Mouse (Mus musculus) intestine, embryonic 15.5 days (tissue): ENCODE data around the gene Cort. TPM values are rescaled to one million over a fixed set of nuclear protein-coding genes. Genes with fewer than 3 reads are reported as not detected.
"Not testable (repeated sequence)": the region's sequence is repeated elsewhere in the genome, so short reads cannot be mapped to it uniquely, and the experiment has no call there.

Experiments used
- ATAC-seq: fragments of 200-750 bp; cut with Nextera tagmentation; 2 replicates; pipeline ENCODE4 v1.8.0; 2017; ENCODE audit warnings: moderate TSS enrichment, moderate library complexity
- H3K27ac ChIP-seq: fragments of 300-500 bp; sonication (generic); 2 replicates; pipeline ENCODE4 v1.5.1; 2015; ENCODE audit warnings: mild to moderate bottlenecking, inconsistent platforms
- H3K27me3 ChIP-seq: fragments of 300-500 bp; sonication (generic); replicated peaks from 2 replicates; pipeline ENCODE4 v1.6.1; 2015; ENCODE audit warnings: inconsistent platforms
- H3K36me3 ChIP-seq: fragments of 300-500 bp; sonication (generic); 2 replicates; pipeline ENCODE4 v1.6.1; 2015; ENCODE audit warnings: inconsistent platforms
- H3K4me1 ChIP-seq: fragments of 300-500 bp; sonication (generic); replicated peaks from 2 replicates; pipeline ENCODE4 v1.6.1; 2015; ENCODE audit warnings: inconsistent platforms
- H3K4me2 ChIP-seq: fragments of 300-500 bp; sonication (generic); replicated peaks from 2 replicates; pipeline ENCODE4 v1.6.1; 2015; ENCODE audit warnings: mild to moderate bottlenecking, inconsistent platforms
- H3K4me3 ChIP-seq: fragments of 300-500 bp; sonication (generic); replicated peaks from 2 replicates; pipeline ENCODE4 v1.5.1; 2015; ENCODE audit warnings: inconsistent platforms
- H3K9ac ChIP-seq: fragments of 300-500 bp; sonication (generic); 2 replicates; pipeline ENCODE4 v1.6.1; 2015; ENCODE audit warnings: inconsistent platforms
- H3K9me3 ChIP-seq: fragments of 300-500 bp; sonication (generic); 2 replicates; pipeline ENCODE4 v1.6.1; 2016; ENCODE audit warnings: inconsistent platforms
- WGBS: fragments of 180-500 bp; shearing (Covaris S2); methylation state at CpG from one replicate; pipeline ENCODE4 v1.1.7; 2015; 5-methylcytosine and 5-hydroxymethylcytosine counted together
- polyA plus RNA-seq: library from polyadenylated mRNA; unstranded; fragments of >200 nt; fragmentation: Nextera tagmentation; extraction: Ambion mirVana; gene quantifications from 2 replicates; pipeline ENCODE4 v1.2.1, GENCODE M21; 2015

Cort gene
- not detected in 2 replicates for polyA plus RNA-seq

DNA sequence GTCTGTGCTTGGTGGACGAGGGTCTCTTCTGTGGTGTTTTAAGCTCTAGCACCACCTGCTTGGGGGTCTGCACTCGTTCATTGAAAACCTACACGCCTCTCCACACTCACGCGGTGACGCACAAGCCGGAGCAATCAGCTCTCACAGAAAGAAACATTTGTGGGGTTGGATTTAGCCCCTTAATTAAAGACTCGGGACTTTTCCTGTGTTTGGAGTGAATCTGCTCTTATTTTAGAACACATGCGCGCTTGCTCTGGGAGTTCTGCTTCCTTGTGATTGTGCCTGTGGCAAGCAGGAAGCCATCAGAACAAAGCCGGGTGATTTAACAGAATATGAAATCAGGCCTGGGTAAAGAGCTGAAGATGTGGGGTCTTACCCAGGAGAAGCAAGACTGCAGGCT, at the start of gene Cort:
Gene Cort (minus strand): TSS at position 101 of the 400 bp plus-strand sequence.
- ATAC-seq = no peak
- WGBS = 81% methylated on average over 11 of the region's 11 CpGs
- Histone ChIP-seq H3K4me1 (0 out of 2 replicates have a peak, but pooled peaks cover 6% of the 10 kb centered on the region), H3K27me3 (no peaks in the 10 kb centered on the region), H3K4me2 (no peak within 1 kb of the TSS), H3K27ac (no peak within 1 kb of the TSS), H3K4me3 (no peak within 1 kb of the TSS), H3K9me3 (no peaks in the 10 kb centered on the region), H3K9ac (no peak within 1 kb of the TSS), H3K36me3 (peaks cover 3% of the 10 kb centered on the region; the same call in 1 of the 2 replicates)

GRCm38 (mm10) chr4:149173661-149174060, 47.1 kb upstream of the Cort start:
- Histone ChIP-seq H3K4me2 (no peak overlapping the region), H3K9ac (no peak overlapping the region), H3K27ac (no peak overlapping the region), H3K4me1 (peaks cover 10% of the 10 kb centered on the region), H3K9me3 (no peaks in the 10 kb centered on the region), H3K27me3 (no peaks in the 10 kb centered on the region), H3K36me3 (no peaks in the 10 kb centered on the region), H3K4me3 (no peak overlapping the region)
- no peak for ATAC-seq
- WGBS = 84% methylated on average over 6 of the region's 6 CpGs

GRCm38 (mm10) chr4:149172666-149173065, 46.1 kb upstream of the Cort start:
- Histone ChIP-seq H3K27ac (no peak overlapping the region), H3K27me3 (no peaks in the 10 kb centered on the region), H3K4me1 (peaks cover 10% of the 10 kb centered on the region; the same call in 1 of the 2 replicates), H3K9ac (no peak overlapping the region), H3K36me3 (no peaks in the 10 kb centered on the region), H3K4me3 (no peak overlapping the region), H3K9me3 (no peaks in the 10 kb centered on the region), H3K4me2 (no peak overlapping the region)
- no peak for ATAC-seq
- 66% methylated on average over 2 of the region's 2 CpGs for WGBS

DNA sequence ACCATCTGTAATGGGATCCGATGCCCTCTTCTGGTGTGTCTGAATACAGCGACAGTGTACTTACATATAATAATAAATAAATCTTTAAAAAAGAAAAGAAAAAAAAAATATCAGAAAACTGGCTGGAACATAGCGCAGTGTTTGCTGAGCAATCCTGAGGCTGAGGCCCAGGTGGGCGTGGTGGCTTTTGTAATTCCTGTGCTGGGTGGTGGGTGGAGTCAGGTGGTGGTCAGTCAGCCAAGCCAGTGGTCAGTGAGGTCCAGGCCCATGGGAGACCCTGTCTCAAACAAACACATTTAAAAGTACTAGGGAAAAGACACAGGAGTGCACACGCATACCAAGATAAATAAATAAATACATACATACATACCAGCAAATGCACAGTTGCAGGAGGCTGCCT, 45.5 kb upstream of the Cort start:
- no peak overlapping the region for H3K27ac ChIP-seq
- no peaks in the 10 kb centered on the region for H3K27me3 ChIP-seq
- no peak overlapping the region for H3K4me3 ChIP-seq
- no peak for ATAC-seq
- H3K4me2 ChIP-seq = no peak overlapping the region
- no peaks in the 10 kb centered on the region for H3K36me3 ChIP-seq
- 88% methylated on average over 5 of the region's 5 CpGs for WGBS
- peaks cover 10% of the 10 kb centered on the region; the same call in 1 of the 2 replicates for H3K4me1 ChIP-seq
- no peaks in the 10 kb centered on the region for H3K9me3 ChIP-seq
- H3K9ac ChIP-seq = no peak overlapping the region

GRCm38 (mm10) chr4:149171581-149171981, 45.0 kb upstream of the Cort start:
- no peak overlapping the region for H3K4me3 ChIP-seq
- no peak overlapping the region for H3K4me2 ChIP-seq
- WGBS = 46% methylated on average over 5 of the region's 5 CpGs
- H3K4me1 ChIP-seq = peaks cover 10% of the 10 kb centered on the region; the same call in 1 of the 2 replicates
- H3K9me3 ChIP-seq = no peaks in the 10 kb centered on the region
- H3K9ac ChIP-seq = no peak overlapping the region
- ATAC-seq = no peak
- no peaks in the 10 kb centered on the region for H3K36me3 ChIP-seq
- H3K27ac ChIP-seq = no peak overlapping the region
- H3K27me3 ChIP-seq = no peaks in the 10 kb centered on the region

GRCm38 (mm10) chr4:149170394-149170931, 43.9 kb upstream of the Cort start:
- H3K9me3 ChIP-seq = no peaks in the 10 kb centered on the region
- peak overlapping the region; percentile 91 for H3K27ac ChIP-seq
- H3K27me3 ChIP-seq = no peaks in the 10 kb centered on the region
- WGBS = 43% methylated on average over 7 of the region's 7 CpGs
- no peak overlapping the region for H3K4me3 ChIP-seq
- H3K4me2 ChIP-seq = peak overlapping the region; percentile 34
- H3K9ac ChIP-seq = no peak overlapping the region
- peaks cover 13% of the 10 kb centered on the region; the same call in 1 of the 2 replicates for H3K4me1 ChIP-seq
- no peaks in the 10 kb centered on the region for H3K36me3 ChIP-seq
- ATAC-seq = peak; percentile 69

DNA sequence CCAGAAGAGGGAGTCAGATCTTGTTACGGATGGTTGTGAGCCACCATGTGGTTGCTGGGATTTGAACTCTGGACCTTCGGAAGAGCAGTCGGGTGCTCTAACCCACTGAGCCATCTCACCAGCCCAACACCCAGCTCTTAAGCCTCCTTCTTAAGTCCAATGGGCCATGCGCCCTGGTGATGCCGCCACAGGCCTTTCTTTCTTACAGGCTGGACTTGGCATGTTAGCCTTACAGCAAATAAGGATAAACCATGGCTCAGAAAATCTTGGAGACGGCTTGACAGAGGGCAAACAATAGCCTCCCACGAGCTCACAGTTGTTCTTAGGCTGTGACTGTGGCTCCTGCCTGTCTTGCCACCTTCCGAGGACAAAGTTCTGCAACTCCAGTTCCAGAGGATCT, 43.4 kb upstream of the Cort start:
- H3K9me3 ChIP-seq, H3K27me3 ChIP-seq, H3K36me3 ChIP-seq, H3K4me3 ChIP-seq, H3K9ac ChIP-seq, ATAC-seq: not testable (repeated sequence)
- Histone ChIP-seq H3K4me2 (peak overlapping the region; percentile 30), H3K4me1 (peaks cover 18% of the 10 kb centered on the region; the same call in 1 of the 2 replicates), H3K27ac (peak overlapping the region; percentile 91)
- WGBS = 68% methylated on average over 7 of the region's 8 CpGs

- Histone ChIP-seq H3K4me2 (peak overlapping the region; percentile 81), H3K27me3 (no peaks in the 10 kb centered on the region), H3K9me3 (no peaks in the 10 kb centered on the region), H3K4me3 (peak overlapping the region; percentile 83; the same call in 1 of the 2 replicates), H3K4me1 (peaks cover 18% of the 10 kb centered on the region; the same call in 1 of the 2 replicates), H3K27ac (no peak overlapping the region), H3K36me3 (peaks cover 4% of the 10 kb centered on the region; the same call in 1 of the 2 replicates), H3K9ac (no peak overlapping the region)
- no peak for ATAC-seq
- 71% methylated on average over 2 of the region's 2 CpGs for WGBS
Measured at GRCm38 (mm10) chr4:149168016-149168415, 41.5 kb upstream of the Cort start.

- ATAC-seq = peak; percentile 22; the same call in 1 of the 2 replicates
- Histone ChIP-seq H3K4me1 (peaks cover 15% of the 10 kb centered on the region; the same call in 1 of the 2 replicates), H3K4me3 (peak overlapping the region; percentile 83), H3K27ac (peak overlapping the region; percentile 84), H3K27me3 (no peaks in the 10 kb centered on the region), H3K4me2 (peak overlapping the region; percentile 81), H3K36me3 (peaks cover 5% of the 10 kb centered on the region; the same call in 1 of the 2 replicates), H3K9me3 (no peaks in the 10 kb centered on the region), H3K9ac (peak overlapping the region; percentile 66)
- under 1% methylated on average over 27 of the region's 27 CpGs for WGBS
Measured at GRCm38 (mm10) chr4:149166957-149167611, 40.5 kb upstream of the Cort start.

DNA sequence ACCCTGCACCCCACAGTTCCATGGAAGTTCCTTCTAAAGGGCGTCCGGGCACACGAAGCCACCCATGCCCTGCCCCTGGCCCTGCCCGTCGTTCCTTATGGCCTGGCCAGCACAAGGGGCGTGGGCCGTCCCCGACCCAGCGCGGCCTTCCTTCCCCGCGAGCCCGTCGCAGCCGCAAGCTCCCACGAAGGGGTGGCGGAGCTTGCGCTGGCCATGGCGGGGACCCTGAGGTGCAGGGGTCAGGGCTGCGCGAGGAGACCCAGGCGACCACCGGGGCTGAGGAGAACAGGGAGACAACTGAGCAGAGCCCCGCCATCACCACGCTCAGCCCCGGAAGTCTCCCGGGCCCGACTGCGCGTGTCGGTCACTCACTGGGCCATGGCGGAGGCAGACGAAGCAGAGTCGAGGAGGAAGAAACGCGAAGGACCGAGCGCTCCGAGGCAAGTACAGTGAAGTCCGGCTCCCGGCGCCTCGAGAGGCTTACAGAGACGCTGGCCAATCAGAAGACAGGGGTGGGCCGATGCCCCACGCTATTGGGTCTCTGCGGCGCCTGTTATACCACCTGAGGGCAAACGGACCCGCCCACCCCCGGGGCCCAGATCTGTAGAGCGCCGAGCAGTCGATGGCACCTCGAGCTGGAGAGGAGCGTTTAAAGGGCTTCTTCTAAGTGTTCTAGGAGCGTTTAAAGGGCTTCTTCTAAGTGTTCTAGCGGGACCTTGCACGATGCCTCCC, 39.8 kb upstream of the Cort start, which contains the start of gene Pgd:
Gene Pgd (minus strand): TSS at position 557 of the 732 bp plus-strand sequence.
- Histone ChIP-seq H3K27ac (peak within 1 kb of the TSS; percentile 88), H3K9me3 (no peaks in the 10 kb centered on the region), H3K4me1 (peaks cover 12% of the 10 kb centered on the region; the same call in 1 of the 2 replicates), H3K9ac (peak within 1 kb of the TSS; percentile 86), H3K27me3 (no peaks in the 10 kb centered on the region), H3K4me2 (peak within 1 kb of the TSS; percentile 81), H3K36me3 (peaks cover 5% of the 10 kb centered on the region; the same call in 1 of the 2 replicates), H3K4me3 (peak within 1 kb of the TSS; percentile 83)
- ATAC-seq = peak; percentile 97
- under 1% methylated on average over 59 of the region's 59 CpGs for WGBS

DNA sequence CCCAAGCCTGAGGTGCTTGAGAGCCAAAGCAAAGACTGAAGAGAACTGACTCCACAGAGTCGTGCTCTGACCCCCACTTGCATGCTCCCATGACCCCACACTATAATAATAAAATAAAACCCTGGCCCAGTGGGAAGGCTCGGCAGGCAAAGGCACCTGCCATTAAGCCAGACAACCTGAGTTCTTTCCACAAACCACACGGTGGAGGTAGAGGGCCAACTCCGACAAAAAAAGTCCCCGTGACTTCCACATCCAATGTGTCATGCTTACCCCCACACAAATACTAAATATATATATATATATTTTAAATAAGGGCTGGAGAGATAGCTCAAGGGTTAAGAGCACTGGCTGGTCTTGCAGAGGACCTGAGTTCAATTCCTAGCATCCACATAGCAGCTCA, 37.6 kb upstream of the Cort start:
- H3K4me2 ChIP-seq = 0 out of 2 replicates have a peak overlapping the region, but pooled peaks have one; percentile 81
- WGBS = 47% methylated on average over 5 of the region's 5 CpGs

DNA sequence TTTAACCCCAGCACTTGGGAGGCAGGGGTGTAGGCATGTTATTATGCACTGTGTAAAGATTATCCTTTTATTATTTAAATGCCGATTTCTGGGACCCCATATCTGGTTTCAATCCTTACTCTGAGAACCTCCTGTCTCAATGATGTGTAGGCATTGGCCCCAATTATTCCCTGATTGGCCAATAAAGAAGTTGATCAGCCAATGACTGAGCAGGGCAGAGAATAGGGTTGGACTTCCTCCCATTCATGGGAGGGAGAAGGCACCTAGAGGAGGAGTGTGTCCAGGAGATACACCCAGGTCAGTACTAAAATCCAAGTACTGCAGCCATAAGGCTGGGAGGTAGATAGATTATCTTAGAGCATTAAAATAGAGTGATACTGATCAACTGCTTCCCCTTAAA, 36.6 kb upstream of the Cort start:
- H3K9me3 ChIP-seq = no peaks in the 10 kb centered on the region

More for the DNA sequence above, 37.6 kb upstream of the Cort start:
- H3K9ac ChIP-seq = no peak overlapping the region
- no peak overlapping the region for H3K27ac ChIP-seq
- H3K4me3 ChIP-seq = no peak overlapping the region
- no peaks in the 10 kb centered on the region for H3K27me3 ChIP-seq
- no peaks in the 10 kb centered on the region for H3K9me3 ChIP-seq
- peaks cover 9% of the 10 kb centered on the region; the same call in 1 of the 2 replicates for H3K4me1 ChIP-seq
- peaks cover 20% of the 10 kb centered on the region for H3K36me3 ChIP-seq
- no peak for ATAC-seq

More for the DNA sequence above, 36.6 kb upstream of the Cort start:
- 57% methylated on average over 1 of the region's 1 CpGs for WGBS
- Histone ChIP-seq H3K4me3 (no peak overlapping the region), H3K27ac (no peak overlapping the region), H3K36me3 (peaks cover 27% of the 10 kb centered on the region), H3K4me2 (no peak overlapping the region), H3K9ac (no peak overlapping the region), H3K27me3 (no peaks in the 10 kb centered on the region), H3K4me1 (0 out of 2 replicates have a peak, but pooled peaks cover 9% of the 10 kb centered on the region)
- ATAC-seq = no peak
